Mouse (Mus musculus): Measurements from ENCODE around the gene Ankfy1. TPM values are rescaled to one million over a fixed set of nuclear protein-coding genes. Genes with fewer than 3 reads are reported as not detected.

Gene Ankfy1
- polyA plus RNA-seq, 1 experiment from 2014 or later: 31.8 TPM

Small RNA genes within 50 kb of the gene (microRNA-seq; reads per million reads assigned to microRNA genes)
- gene Gm25678: not detected

Other genes with a start within 250 kb of the Ankfy1 start
- gene Mybbp1a, start 248.7 kb upstream of the Ankfy1 start, polyA plus RNA-seq (2015; fragmentation: Nextera tagmentation; extraction: Ambion mirVana): 67.5 and 69.4 TPM in 2 replicates
- 10.7 and 11.6 TPM in 2 replicates for gene Spns2, start 200.1 kb upstream of the Ankfy1 start, polyA plus RNA-seq (2015; fragmentation: Nextera tagmentation; extraction: Ambion mirVana)
- gene Spns3, start 139.5 kb upstream of the Ankfy1 start, polyA plus RNA-seq (2015; fragmentation: Nextera tagmentation; extraction: Ambion mirVana): 0.04 TPM in 1 of 2 replicates, not detected in the other
- 81.8 and 83.3 TPM in 2 replicates for gene Ube2g1, start 82.7 kb upstream of the Ankfy1 start, polyA plus RNA-seq (2015; fragmentation: Nextera tagmentation; extraction: Ambion mirVana)
- gene Cyb5d2, start 106.1 kb downstream of the Ankfy1 start, polyA plus RNA-seq (2015; fragmentation: Nextera tagmentation; extraction: Ambion mirVana): 7.7 and 8.7 TPM in 2 replicates
- gene Zzef1, start 106.2 kb downstream of the Ankfy1 start, polyA plus RNA-seq (2015; fragmentation: Nextera tagmentation; extraction: Ambion mirVana): 15.2 and 15.8 TPM in 2 replicates

Data from midbrain, embryonic 15.5 days (tissue).